Mouse (Mus musculus): ENCODE results near the gene Hpdl. TPM values are rescaled to one million over a fixed set of nuclear protein-coding genes. Genes with fewer than 3 reads are reported as not detected.
"Not testable (repeated sequence)": the region's sequence is repeated elsewhere in the genome, so short reads cannot be mapped to it uniquely, and the experiment has no call there.

Gene Hpdl
- 0.18 and 0.30 TPM in 2 replicates for polyA plus RNA-seq (2015; fragmentation: Nextera tagmentation; extraction: Ambion mirVana)

- no peaks in the 10 kb centered on the region for H3K9me3 ChIP-seq (replicated peaks)
- H3K27ac ChIP-seq (replicated peaks) = no peak within 1 kb of the TSS
- 10% methylated on average over 9 of the region's 9 CpGs for WGBS (ENCODE audit: insufficient replicate concordance)
- peaks cover 34% of the 10 kb centered on the region for H3K4me1 ChIP-seq (replicated peaks)
- peaks cover 32% of the 10 kb centered on the region for H3K27me3 ChIP-seq
- no peaks in the 10 kb centered on the region for H3K36me3 ChIP-seq (replicated peaks)
- H3K4me3 ChIP-seq (replicated peaks) = peak within 1 kb of the TSS; percentile 64
- peak within 1 kb of the TSS; percentile 92 for H3K4me2 ChIP-seq
- peak within 1 kb of the TSS; percentile 57; the same call in 1 of the 2 replicates for H3K9ac ChIP-seq
- ATAC-seq (ENCODE audit: insufficient read depth) = no peak
Observed at GRCm38 (mm10) chr4:116821694-116822016, at the start of gene Hpdl. TSS of gene Hpdl (minus strand) at chr4:116821707.

GRCm38 (mm10) chr4:116869898-116870297 is 48.4 kb upstream of the Hpdl start:
- 37% methylated on average over 3 of the region's 3 CpGs for WGBS (ENCODE audit: insufficient replicate concordance)
- no peaks in the 10 kb centered on the region for H3K9me3 ChIP-seq (replicated peaks)
- H3K4me1 ChIP-seq (replicated peaks) = no peaks in the 10 kb centered on the region
- ATAC-seq (ENCODE audit: insufficient read depth) = no peak
- H3K27me3 ChIP-seq = peaks cover 41% of the 10 kb centered on the region
- no peak overlapping the region for H3K4me3 ChIP-seq (replicated peaks)
- no peak overlapping the region for H3K27ac ChIP-seq (replicated peaks)
- no peaks in the 10 kb centered on the region for H3K36me3 ChIP-seq (replicated peaks)
- no peak overlapping the region for H3K4me2 ChIP-seq
- H3K9ac ChIP-seq = no peak overlapping the region

- Histone ChIP-seq H3K9me3 (replicated peaks) (no peaks in the 10 kb centered on the region), H3K9ac (no peak overlapping the region), H3K27ac (replicated peaks) (no peak overlapping the region), H3K4me3 (replicated peaks) (no peak overlapping the region), H3K4me1 (replicated peaks) (no peaks in the 10 kb centered on the region), H3K4me2 (no peak overlapping the region), H3K27me3 (peaks cover 21% of the 10 kb centered on the region), H3K36me3 (replicated peaks) (no peaks in the 10 kb centered on the region)
- no peak for ATAC-seq (ENCODE audit: insufficient read depth)
- WGBS (ENCODE audit: insufficient replicate concordance) = 47% methylated on average over 8 of the region's 8 CpGs
Observed at GRCm38 (mm10) chr4:116862023-116862422, 40.5 kb upstream of the Hpdl start.

GRCm38 (mm10) chr4:116859711-116860110 is 38.2 kb upstream of the Hpdl start:
- H3K36me3 ChIP-seq (replicated peaks) = no peaks in the 10 kb centered on the region
- WGBS (ENCODE audit: insufficient replicate concordance) = 39% methylated on average over 5 of the region's 5 CpGs
- no peak for ATAC-seq (ENCODE audit: insufficient read depth)
- H3K27me3 ChIP-seq = peaks cover 9% of the 10 kb centered on the region
- H3K4me2 ChIP-seq = no peak overlapping the region
- no peaks in the 10 kb centered on the region for H3K9me3 ChIP-seq (replicated peaks)
- no peak overlapping the region for H3K4me3 ChIP-seq (replicated peaks)
- H3K9ac ChIP-seq = no peak overlapping the region
- no peak overlapping the region for H3K27ac ChIP-seq (replicated peaks)
- no peaks in the 10 kb centered on the region for H3K4me1 ChIP-seq (replicated peaks)

GRCm38 (mm10) chr4:116857203-116857602 is 35.7 kb upstream of the Hpdl start:
- H3K4me3 ChIP-seq (replicated peaks) = no peak overlapping the region
- H3K9ac ChIP-seq = no peak overlapping the region
- no peaks in the 10 kb centered on the region for H3K36me3 ChIP-seq (replicated peaks)
- no peak overlapping the region for H3K27ac ChIP-seq (replicated peaks)
- H3K27me3 ChIP-seq = peaks cover 6% of the 10 kb centered on the region
- H3K4me1 ChIP-seq (replicated peaks) = no peaks in the 10 kb centered on the region
- H3K4me2 ChIP-seq = no peak overlapping the region
- no peaks in the 10 kb centered on the region for H3K9me3 ChIP-seq (replicated peaks)
- no peak for ATAC-seq (ENCODE audit: insufficient read depth)
- 74% methylated on average over 10 of the region's 10 CpGs for WGBS (ENCODE audit: insufficient replicate concordance)

- H3K9me3 ChIP-seq (replicated peaks) = no peaks in the 10 kb centered on the region
- no peak overlapping the region for H3K4me2 ChIP-seq
- no peak for ATAC-seq (ENCODE audit: insufficient read depth)
- H3K4me3 ChIP-seq (replicated peaks) = no peak overlapping the region
- no peak overlapping the region for H3K9ac ChIP-seq
- H3K4me1 ChIP-seq (replicated peaks) = no peaks in the 10 kb centered on the region
- 17% methylated on average over 2 of the region's 2 CpGs for WGBS (ENCODE audit: insufficient replicate concordance)
- H3K27ac ChIP-seq (replicated peaks) = no peak overlapping the region
- H3K27me3 ChIP-seq = 0 out of 2 replicates have a peak, but pooled peaks cover 8% of the 10 kb centered on the region
- H3K36me3 ChIP-seq (replicated peaks) = no peaks in the 10 kb centered on the region
Observed at GRCm38 (mm10) chr4:116854286-116854685, 32.8 kb upstream of the Hpdl start.

- Histone ChIP-seq H3K27ac (replicated peaks) (no peak overlapping the region), H3K9me3 (replicated peaks) (no peaks in the 10 kb centered on the region), H3K4me2 (no peak overlapping the region), H3K4me3 (replicated peaks) (no peak overlapping the region), H3K4me1 (replicated peaks) (no peaks in the 10 kb centered on the region), H3K27me3 (peaks cover 9% of the 10 kb centered on the region; the same call in 1 of the 2 replicates), H3K9ac (no peak overlapping the region), H3K36me3 (replicated peaks) (no peaks in the 10 kb centered on the region)
- ATAC-seq (ENCODE audit: insufficient read depth) = no peak
- 70% methylated on average over 3 of the region's 3 CpGs for WGBS (ENCODE audit: insufficient replicate concordance)
Observed at GRCm38 (mm10) chr4:116849901-116850300, 28.4 kb upstream of the Hpdl start.

GRCm38 (mm10) chr4:116844324-116844723 is 22.8 kb upstream of the Hpdl start:
- Histone ChIP-seq H3K4me1 (replicated peaks) (no peaks in the 10 kb centered on the region; the same call in 1 of the 2 replicates), H3K9ac (no peak overlapping the region), H3K27me3 (peaks cover 27% of the 10 kb centered on the region), H3K27ac (replicated peaks) (no peak overlapping the region), H3K36me3 (replicated peaks) (no peaks in the 10 kb centered on the region), H3K4me3 (replicated peaks) (no peak overlapping the region), H3K4me2 (no peak overlapping the region), H3K9me3 (replicated peaks) (no peaks in the 10 kb centered on the region)
- 80% methylated on average over 3 of the region's 3 CpGs for WGBS (ENCODE audit: insufficient replicate concordance)
- no peak for ATAC-seq (ENCODE audit: insufficient read depth)

- 57% methylated on average over 6 of the region's 6 CpGs for WGBS (ENCODE audit: insufficient replicate concordance)
- Histone ChIP-seq H3K4me3 (replicated peaks) (no peak overlapping the region), H3K36me3 (replicated peaks) (no peaks in the 10 kb centered on the region), H3K27me3 (peaks cover 32% of the 10 kb centered on the region), H3K27ac (replicated peaks) (no peak overlapping the region), H3K4me2 (no peak overlapping the region), H3K9me3 (replicated peaks) (no peaks in the 10 kb centered on the region), H3K9ac (no peak overlapping the region), H3K4me1 (replicated peaks) (no peaks in the 10 kb centered on the region; the same call in 1 of the 2 replicates)
- no peak for ATAC-seq (ENCODE audit: insufficient read depth)
Observed at GRCm38 (mm10) chr4:116840841-116841240, 19.3 kb upstream of the Hpdl start.

- H3K9ac ChIP-seq; H3K4me3 ChIP-seq (replicated peaks); H3K4me2 ChIP-seq; H3K27ac ChIP-seq (replicated peaks); ATAC-seq (ENCODE audit: insufficient read depth); H3K36me3 ChIP-seq (replicated peaks); H3K4me1 ChIP-seq (replicated peaks); H3K9me3 ChIP-seq (replicated peaks): not testable (repeated sequence)
- WGBS (ENCODE audit: insufficient replicate concordance) = 36% methylated on average over 23 of the region's 29 CpGs
- H3K27me3 ChIP-seq = peaks cover 32% of the 10 kb centered on the region
Observed at GRCm38 (mm10) chr4:116840096-116840495, 18.6 kb upstream of the Hpdl start.

GRCm38 (mm10) chr4:116838999-116839398 is 17.5 kb upstream of the Hpdl start:
- H3K9me3 ChIP-seq (replicated peaks) = no peaks in the 10 kb centered on the region
- peaks cover 28% of the 10 kb centered on the region for H3K27me3 ChIP-seq
- H3K9ac ChIP-seq = no peak overlapping the region
- H3K36me3 ChIP-seq (replicated peaks) = no peaks in the 10 kb centered on the region
- no peaks in the 10 kb centered on the region; the same call in 1 of the 2 replicates for H3K4me1 ChIP-seq (replicated peaks)
- 48% methylated on average over 2 of the region's 2 CpGs for WGBS (ENCODE audit: insufficient replicate concordance)
- no peak overlapping the region for H3K27ac ChIP-seq (replicated peaks)
- no peak overlapping the region for H3K4me2 ChIP-seq
- H3K4me3 ChIP-seq (replicated peaks) = no peak overlapping the region
- no peak for ATAC-seq (ENCODE audit: insufficient read depth)

GRCm38 (mm10) chr4:116830070-116830368 is 8.5 kb upstream of the Hpdl start:
- 40% methylated on average over 6 of the region's 6 CpGs for WGBS (ENCODE audit: insufficient replicate concordance)
- no peak for ATAC-seq (ENCODE audit: insufficient read depth)
- no peak overlapping the region for H3K4me2 ChIP-seq
- H3K4me1 ChIP-seq (replicated peaks) = peaks cover 4% of the 10 kb centered on the region
- no peaks in the 10 kb centered on the region for H3K27me3 ChIP-seq
- H3K4me3 ChIP-seq (replicated peaks) = no peak overlapping the region
- H3K27ac ChIP-seq (replicated peaks) = no peak overlapping the region
- no peaks in the 10 kb centered on the region for H3K36me3 ChIP-seq (replicated peaks)
- no peak overlapping the region for H3K9ac ChIP-seq
- H3K9me3 ChIP-seq (replicated peaks) = no peaks in the 10 kb centered on the region

All from liver, embryonic 15.5 days (tissue).